Mouse (Mus musculus): ENCODE measurements around the gene Ezh1.
A peak's percentile ranks its signal among the peaks of the same experiment; 100 is the strongest.

The Ezh1 gene

DNA sequence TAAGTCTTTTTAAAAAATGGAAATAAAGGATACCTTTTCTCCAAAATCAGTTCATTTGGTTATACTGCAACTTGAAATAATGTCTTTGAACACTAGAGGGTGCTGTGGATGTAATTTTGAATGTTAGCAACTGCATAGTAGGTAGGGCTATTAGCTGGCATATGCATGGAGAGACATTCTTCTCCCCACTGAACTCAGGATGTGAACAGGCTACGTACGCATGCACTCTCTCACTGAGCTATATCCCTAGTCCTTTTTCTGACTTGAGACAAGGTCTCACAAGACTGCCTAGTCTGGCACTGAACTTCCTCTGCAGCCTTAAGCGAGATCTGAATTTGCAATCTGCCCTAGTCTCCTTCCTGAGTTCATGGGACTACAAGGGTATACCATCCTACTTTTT, 14.3 kb downstream of the Ezh1 start:
- peak; percentile 75 for DNase-seq (ENCODE audit: low read depth, low spot score)

DNA sequence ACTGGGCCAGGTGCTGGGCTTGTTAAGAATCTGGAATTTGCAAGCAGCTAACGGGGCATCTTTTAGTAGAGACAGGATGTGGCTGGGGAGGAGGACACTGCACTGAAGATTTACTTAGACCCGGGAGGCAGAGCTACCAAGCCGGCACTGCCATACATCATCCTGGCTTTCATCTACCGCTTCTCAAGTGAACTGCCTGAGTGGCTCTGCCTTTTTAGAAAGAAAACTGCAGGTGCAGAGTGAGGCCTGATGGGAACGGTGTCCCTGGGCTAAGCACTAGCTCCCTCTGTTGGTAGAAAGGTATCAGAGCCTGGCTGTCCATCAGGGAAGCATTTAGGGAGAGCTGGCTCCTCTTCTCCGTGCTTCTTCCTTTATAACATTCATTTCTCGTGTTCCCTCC, 25.3 kb downstream of the Ezh1 start:
- DNase-seq (ENCODE audit: low read depth, low spot score), result peak; percentile 69

GRCm38 (mm10) chr11:101199555-101199954, 26.7 kb downstream of the Ezh1 start:
- no peak for DNase-seq (ENCODE audit: low read depth, low spot score)

- no peak for DNase-seq (ENCODE audit: low read depth, low spot score)
Measured at GRCm38 (mm10) chr11:101196175-101196574, 30.1 kb downstream of the Ezh1 start.

- DNase-seq (ENCODE audit: low read depth, low spot score), result no peak
Measured at GRCm38 (mm10) chr11:101195571-101195970, 30.7 kb downstream of the Ezh1 start.

DNA sequence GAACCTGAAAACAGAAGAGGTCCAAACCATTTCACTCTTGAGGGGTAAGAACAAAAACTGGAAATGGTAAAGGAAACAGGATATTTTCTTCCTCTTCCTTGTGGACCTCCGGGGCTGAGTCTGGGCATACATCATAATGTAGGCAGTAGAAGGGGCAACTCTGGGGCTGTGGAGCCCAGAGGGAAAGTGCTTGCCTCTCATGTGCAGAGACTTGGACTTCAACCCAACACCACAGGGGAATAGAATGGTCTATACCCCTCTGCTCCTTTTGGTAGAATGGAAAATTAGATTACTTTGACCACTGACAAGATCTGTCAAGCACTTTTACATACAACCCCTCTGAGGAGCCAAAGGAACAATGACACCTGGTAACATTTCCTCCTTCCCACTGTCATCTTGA, 31.2 kb downstream of the Ezh1 start:
- no peak for DNase-seq (ENCODE audit: low read depth, low spot score)

DNA sequence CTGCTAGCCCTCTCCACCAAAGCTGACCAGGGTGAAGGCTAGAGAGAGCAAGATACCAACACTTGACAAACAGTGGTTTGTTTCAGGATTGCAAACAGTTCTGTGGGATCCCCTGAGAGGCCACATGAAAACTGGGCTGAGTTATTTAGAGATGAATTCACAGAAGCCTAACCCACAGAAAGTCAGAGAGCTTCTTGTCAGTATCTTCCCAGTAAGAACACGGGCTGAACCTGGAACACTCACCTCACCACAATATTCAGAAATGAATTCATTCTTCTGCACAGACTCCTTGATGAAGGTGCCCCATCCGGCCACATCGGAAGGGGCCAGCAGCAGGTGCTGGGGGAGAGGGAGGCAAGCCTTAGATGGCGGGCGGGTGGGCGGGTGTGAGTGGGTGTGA, 31.6 kb downstream of the Ezh1 start:
- no peak for DNase-seq (ENCODE audit: low read depth, low spot score)

GRCm38 (mm10) chr11:101194137-101194536, 32.1 kb downstream of the Ezh1 start:
- DNase-seq (ENCODE audit: low read depth, low spot score), result no peak

DNA sequence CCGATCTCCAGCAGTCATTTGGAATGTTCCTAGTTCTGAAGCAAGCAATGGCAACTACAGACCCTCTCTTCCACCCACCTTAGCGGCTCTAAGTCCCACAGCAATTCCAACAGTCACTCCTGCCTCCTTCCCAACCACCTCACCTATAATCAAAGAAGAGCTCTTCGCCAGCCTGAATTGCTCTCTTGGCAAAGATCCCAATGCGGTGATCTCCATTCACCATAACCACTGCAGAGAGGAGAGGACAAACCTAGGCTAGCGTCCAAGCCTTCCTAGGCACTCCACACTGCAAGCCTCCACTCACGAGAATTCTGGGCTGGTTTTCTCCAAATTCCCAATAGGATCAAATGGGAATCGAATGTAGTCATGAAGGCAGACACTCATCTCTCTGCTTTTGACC, 33.2 kb downstream of the Ezh1 start:
- no peak for DNase-seq (ENCODE audit: low read depth, low spot score)

GRCm38 (mm10) chr11:101192646-101193045, 33.6 kb downstream of the Ezh1 start:
- DNase-seq (ENCODE audit: low read depth, low spot score), result no peak

DNA sequence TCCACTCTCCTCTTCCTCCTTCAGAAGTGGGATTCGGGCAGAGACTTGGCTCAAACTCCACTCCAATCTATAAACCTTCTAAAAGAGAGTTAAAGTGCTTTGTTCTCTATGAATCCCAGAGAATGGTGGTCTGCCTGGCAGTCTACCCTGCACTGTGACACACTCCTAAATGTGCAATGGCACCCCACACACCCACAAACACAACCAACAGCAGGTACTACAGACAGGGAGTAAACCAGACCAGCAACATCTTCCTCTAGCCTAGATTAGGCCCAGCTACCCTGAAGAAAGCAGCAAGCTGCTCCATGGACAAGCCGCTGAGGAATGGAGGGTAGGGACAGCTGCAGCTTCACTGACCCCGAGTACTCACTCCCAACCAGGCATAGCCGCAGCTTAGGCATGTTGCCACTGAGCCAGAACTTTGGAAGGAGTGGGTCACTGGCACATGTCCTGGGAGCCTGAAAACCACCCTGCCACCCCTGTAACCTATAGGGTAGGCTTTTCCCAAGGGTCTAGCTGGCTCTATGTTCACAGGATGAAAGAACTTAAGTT, 34.3 kb downstream of the Ezh1 start:
- no peak for DNase-seq (ENCODE audit: low read depth, low spot score)

DNA sequence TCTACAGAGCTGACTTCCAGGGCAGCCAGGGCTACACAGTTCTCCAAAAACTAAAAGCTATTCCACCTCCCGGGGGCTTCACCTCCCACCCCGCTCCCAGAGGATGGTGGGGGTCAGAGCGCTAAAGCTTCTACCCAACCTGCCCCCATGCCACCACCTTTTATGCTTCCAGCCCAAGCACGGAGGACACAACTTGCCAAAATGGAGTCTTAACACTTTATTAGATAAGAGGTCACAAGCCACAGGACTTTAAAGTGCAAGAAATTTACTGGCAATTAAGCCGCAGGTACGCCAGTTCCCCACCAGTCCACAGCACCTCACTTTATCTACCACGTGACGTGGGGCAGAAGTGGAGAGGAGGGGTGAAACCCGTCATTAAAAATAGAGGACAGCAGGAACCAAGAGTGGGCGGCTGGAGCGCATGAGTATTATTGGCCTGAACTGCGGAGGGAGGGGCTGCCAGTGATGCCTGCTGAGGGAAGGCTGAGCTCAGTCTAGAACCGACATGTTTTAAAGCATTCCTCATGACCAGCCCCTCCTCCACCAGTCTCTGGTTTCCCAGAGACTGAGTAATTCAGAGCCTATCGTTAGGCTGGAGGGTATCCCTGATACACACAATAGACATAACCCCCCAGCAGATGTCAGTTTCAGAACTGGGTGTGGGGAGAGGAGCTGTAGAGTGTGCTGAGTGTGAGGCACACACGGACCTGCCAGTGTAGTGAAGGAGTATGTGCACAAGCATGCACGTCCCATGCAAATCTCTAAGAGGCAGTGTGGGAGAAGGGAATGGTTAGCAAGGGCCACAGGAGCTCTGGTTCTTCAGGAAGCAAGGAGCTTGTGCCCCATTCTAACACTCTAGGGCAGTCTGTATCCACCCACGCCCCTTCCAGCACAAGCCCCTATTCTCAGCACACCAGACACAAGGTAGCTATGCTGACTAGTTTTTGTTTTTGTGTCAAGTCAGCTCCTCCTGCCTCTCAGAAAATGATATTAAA, 35.1 kb downstream of the Ezh1 start:
- DNase-seq (ENCODE audit: low read depth, low spot score), result peak; percentile 47

- DNase-seq (ENCODE audit: low read depth, low spot score), result no peak
Measured at GRCm38 (mm10) chr11:101190181-101190912, 35.9 kb downstream of the Ezh1 start.

GRCm38 (mm10) chr11:101189495-101190180, 36.6 kb downstream of the Ezh1 start:
- no peak for DNase-seq (ENCODE audit: low read depth, low spot score)

DNA sequence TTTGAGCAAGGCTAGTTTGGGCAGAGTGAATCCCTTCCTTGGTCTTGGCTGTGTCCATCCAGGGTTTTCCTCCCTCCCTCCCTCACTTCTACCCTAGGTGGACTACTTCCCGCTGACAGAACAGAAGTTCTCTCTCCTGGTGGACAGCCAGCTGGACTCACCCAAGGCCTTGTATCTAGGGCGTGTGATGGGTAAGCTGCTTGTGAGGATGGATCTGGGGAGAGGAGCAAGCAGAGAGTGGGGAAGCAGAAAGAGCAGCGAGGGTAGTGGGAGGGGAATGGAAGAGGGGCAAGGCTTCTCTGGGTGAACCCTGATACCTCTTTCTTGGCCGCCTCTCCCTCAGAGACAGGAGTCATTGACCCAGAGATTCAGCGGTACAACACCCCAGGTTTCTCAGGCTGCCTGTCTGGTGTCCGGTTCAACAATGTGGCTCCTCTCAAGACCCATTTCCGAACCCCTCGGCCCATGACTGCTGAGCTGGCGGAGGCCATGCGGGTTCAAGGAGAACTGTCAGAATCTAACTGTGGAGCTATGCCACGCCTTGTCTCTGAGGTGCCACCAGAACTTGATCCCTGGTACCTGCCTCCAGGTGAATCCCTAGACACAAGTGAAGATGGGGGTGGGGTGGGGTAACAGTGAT, 38.0 kb downstream of the Ezh1 start:
- DNase-seq (ENCODE audit: low read depth, low spot score), result no peak

- no peak for DNase-seq (ENCODE audit: low read depth, low spot score)
Measured at GRCm38 (mm10) chr11:101187541-101187940, 38.7 kb downstream of the Ezh1 start.

- DNase-seq (ENCODE audit: low read depth, low spot score), result no peak
Measured at GRCm38 (mm10) chr11:101186526-101187247, 39.6 kb downstream of the Ezh1 start.

- no peak for DNase-seq (ENCODE audit: low read depth, low spot score)
Measured at GRCm38 (mm10) chr11:101185441-101185840, 40.8 kb downstream of the Ezh1 start.

DNA sequence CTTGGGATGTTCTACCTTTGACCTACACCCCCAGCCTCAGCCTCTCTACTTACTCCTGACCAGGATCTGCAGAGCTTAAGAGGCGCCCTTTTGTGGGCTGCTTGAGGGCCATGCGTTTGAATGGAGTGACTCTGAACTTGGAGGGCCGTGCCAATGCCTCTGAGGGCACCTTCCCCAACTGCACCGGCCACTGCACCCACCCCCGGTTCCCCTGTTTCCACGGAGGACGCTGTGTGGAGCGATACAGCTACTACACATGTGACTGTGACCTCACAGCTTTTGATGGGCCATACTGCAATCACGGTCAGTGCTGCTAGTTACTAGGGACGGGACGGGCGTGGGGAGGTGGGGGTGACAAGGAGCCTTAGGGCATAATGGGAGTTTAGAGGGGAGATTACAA, 41.3 kb downstream of the Ezh1 start:
- DNase-seq (ENCODE audit: low read depth, low spot score), result no peak

DNA sequence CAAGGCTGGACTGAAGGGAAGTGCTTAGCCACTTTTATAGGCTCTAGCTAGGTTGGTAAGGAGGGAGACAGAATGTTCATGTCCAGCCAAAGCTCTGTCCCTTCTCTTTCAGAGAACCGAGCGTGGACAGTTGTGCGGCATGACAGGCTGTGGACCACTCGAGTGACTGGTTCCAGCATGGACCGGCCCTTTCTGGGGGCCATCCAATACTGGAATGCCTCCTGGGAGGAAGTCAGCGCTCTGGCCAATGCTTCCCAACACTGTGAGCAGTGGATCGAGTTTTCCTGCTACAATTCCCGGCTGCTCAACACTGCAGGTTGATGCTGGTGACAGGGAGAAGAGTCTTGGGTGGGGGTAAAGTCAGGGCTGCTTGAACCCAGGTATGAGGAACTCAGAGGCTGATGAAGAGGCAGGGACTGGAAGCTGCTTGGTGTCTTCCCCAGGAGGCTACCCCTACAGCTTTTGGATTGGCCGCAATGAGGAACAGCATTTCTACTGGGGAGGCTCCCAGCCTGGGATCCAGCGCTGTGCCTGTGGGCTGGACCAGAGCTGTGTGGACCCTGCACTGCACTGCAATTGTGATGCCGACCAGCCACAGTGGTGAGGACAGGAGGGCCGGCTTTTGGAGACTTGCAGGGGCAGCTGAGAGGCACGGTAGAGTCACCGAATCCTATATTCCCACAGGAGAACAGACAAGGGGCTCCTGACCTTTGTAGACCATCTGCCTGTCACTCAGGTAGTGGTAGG, 43.3 kb downstream of the Ezh1 start:
- no peak for DNase-seq (ENCODE audit: low read depth, low spot score)

Data from R1 (cell line).